Mouse (Mus musculus) retina, adult 2 months (tissue): Measurements from ENCODE around the gene Plk3.
A peak's percentile ranks its signal among the peaks of the same experiment; 100 is the strongest.
"Not testable (repeated sequence)": the region's sequence is repeated elsewhere in the genome, so short reads cannot be mapped to it uniquely, and the experiment has no call there.

Experiments used
- DNase-seq: peaks from one replicate; pipeline ENCODE4 v3.0.0-alpha.2; 2012; ENCODE audit warnings: low read depth, low spot score

Plk3 gene

DNA sequence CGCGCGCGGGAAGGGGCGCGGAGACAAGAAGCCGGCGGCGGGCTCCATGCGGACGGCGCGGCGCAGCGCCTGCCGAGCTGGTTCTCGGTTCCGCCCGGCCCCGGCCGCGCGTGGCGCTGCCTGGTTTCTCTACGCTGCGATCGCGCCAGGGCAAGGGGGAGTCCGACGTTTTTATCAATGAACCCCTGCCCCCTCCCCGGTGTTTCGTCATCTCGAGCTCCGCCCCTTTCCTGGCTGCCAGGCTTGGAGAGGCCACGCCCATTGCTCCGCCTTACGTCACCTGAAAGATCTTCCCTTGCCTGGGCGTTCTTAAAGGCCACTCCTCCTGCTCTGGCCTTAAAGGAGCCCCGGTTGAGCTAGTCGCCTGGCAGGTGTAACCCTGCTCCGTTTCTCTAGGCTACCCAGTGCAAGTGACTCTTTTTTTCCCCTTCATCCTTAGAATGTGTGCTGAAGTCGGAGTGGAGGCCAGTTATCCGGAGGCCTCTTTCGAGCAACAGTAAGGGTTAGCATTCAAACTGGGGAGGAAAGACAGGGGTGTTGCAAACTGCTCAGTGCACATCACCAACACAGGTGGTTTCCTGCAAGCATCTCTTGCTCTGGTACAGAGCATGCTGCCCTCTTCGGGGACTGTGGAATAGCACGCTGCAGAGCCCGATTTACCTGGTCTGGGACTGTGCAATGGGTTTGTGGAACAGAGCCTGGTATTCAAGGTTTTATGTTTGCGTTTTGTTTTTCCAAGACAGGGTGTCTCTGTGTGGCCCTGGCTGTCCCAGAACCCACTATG is at the start of gene Plk3:
TSS of gene Plk3 (minus strand) at position 147 of the 784 bp plus-strand sequence.
- DNase-seq = peak; percentile 90

GRCm38 (mm10) chr4:117182759-117183096 is 49.0 kb upstream of the Plk3 start:
- not testable (repeated sequence) for DNase-seq

DNA sequence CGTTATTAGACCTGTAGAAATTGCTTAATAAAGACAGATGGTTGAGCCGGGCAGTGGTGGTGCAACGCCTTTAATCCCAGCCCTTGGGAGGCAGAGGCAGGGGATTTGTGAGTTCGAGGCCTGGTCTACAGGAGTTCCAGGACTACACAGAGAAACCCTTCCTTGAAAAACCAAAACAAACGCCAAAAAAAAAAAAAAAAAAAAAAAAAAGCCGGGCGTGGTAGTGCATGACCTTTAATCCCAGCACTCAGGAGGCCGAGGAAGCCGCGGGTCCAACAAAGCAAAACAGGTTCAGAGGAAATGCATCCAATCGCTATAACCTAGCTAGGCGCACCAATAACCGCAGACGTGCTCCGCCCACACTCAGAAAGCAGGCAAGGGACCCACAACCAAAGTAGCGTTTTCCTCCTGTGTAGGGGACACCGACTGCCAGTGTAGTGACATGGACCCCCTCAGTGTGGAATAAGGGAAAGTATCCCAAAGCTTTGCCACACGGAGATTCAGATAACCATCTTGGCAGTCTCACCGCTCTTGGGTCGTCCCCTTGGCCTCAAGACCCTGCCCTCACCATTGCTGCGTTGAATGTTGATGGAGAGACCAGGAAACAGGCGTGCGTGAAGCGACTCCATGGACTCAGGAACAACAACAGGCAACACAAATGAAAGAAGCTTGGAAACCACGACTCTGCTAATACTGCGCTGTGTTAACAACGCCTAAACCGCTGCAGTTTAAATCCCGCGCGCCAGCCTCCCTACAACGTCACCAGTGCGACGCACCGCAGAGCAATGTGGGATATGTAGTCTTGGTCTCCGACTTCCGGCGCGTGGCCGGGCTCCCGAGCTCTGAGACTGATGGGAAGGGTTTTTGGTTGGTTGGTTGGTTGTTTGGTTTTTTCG is 48.3 kb upstream of the Plk3 start, which contains the start of gene Kif2c:
TSS of gene Kif2c (minus strand) at position 777 of the 896 bp plus-strand sequence.
- DNase-seq = peak; percentile 85

- no peak for DNase-seq
These were observed 36.2 kb upstream of the Plk3 start for GRCm38 (mm10) chr4:117169936-117170335.

GRCm38 (mm10) chr4:117161183-117161582 is 27.4 kb upstream of the Plk3 start:
- DNase-seq = no peak

- no peak for DNase-seq
These were observed 25.9 kb upstream of the Plk3 start for GRCm38 (mm10) chr4:117159666-117160065.

DNA sequence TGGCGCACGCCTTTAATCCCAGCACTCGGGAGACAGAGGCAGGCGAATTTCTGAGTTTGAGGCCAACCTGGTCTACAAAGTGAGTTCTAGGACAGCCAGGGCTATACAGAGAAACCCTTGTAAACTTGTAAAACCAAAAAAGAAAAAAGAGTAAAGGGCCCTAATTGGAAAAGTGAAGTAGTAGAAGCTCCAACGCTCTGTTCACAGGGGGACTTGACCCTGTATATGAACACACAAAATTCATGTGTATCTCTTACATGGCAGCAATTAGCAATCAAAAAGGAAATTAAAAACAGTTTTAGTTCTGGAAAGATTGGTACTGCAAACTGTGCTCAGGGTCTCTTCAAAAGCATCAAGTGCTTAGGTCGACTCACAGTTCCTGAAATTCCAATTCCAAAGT is 22.6 kb upstream of the Plk3 start:
- no peak for DNase-seq

DNA sequence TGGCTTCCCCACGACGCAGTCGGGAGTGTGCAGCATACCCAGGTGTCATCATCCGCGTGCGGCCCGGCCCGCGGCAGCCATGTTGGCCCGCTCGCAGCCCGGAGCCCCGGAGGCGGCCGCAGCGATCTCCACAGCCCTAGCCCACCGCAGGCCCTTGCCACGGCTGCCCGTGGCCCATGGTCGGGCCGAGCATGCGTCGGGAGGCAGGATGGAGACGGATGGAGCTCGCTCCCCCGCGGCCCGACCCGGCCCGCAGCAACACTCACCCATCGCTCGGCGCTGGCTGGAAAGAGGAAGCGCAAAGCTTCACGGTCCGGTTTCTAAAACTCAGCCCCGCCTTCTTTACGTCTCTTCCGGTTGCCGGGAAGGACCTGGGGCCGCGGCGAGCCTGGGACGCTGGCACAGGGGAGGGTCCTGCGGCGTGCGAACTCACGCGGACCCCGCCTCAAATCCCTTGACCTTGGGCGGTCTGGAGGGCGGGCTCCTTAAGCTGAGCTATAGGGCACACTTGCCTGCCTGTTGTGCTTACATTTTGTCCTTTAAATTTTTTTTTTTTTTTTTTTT is 22.1 kb upstream of the Plk3 start, which contains the start of gene Rps8:
TSS of gene Rps8 (minus strand) at position 452 of the 564 bp plus-strand sequence.
- peak; percentile 75 for DNase-seq

DNA sequence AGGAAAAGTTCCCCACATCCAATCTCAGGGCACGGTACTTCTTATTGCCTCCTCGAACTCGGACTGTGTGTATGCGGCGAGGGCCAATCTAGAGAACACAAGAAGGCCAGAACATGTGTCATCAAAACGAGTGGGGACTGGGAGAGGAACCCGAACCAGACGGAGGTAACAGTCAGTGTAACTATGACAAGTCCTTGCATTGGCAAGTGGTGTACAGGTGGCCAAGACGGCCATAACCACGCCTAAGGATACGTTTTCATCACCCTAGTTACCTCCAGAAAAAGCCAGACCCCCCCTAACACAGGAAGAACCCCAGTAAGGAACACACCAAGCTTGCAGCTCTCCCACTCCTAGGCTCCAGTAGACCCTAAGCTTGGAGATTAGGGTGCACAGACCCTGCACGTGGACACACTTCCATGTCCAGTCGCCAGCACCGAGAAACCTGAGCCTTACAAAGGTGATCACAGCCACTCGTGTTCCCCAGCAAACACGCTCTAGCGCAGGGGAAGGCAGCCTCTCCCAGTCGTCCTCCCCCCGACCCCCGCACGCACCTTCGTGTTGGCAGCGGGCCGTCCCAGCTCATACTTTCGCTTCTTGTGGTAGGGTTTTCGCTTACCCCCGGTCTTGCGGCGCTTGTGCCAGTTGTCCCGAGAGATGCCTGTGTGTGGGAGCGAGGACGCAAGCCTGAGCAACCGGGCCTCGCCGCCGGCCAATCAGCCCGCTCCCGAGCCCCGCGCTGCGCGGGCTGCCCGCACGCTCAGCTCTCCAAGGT is 21.4 kb upstream of the Plk3 start:
- no peak for DNase-seq

DNA sequence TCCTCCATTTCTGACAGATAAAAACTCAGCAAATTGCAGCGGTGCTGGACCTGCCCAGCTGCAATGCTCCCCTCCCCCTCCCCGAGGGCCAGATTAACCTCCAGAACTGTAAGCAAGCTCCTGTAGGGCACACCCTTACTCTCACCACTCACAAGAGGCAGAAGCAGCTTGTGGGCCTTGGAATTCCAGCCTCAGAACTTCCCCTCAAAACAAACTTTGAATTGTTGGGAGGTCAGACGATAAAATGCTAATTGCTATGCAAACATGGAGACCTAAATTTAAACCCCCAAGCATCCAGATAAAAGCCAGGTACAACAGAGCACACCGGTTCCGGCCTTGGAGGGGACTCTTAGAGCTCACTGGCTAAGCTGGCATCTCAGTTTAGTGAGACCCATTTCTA is 19.0 kb upstream of the Plk3 start:
- no peak for DNase-seq

GRCm38 (mm10) chr4:117151416-117151815 is 17.7 kb upstream of the Plk3 start:
- DNase-seq = no peak

- DNase-seq = no peak
These were observed 16.5 kb upstream of the Plk3 start for GRCm38 (mm10) chr4:117150212-117150733.

- no peak for DNase-seq
These were observed 15.8 kb upstream of the Plk3 start for GRCm38 (mm10) chr4:117149291-117150211.

GRCm38 (mm10) chr4:117148815-117149214 is 15.1 kb upstream of the Plk3 start:
- no peak for DNase-seq

DNA sequence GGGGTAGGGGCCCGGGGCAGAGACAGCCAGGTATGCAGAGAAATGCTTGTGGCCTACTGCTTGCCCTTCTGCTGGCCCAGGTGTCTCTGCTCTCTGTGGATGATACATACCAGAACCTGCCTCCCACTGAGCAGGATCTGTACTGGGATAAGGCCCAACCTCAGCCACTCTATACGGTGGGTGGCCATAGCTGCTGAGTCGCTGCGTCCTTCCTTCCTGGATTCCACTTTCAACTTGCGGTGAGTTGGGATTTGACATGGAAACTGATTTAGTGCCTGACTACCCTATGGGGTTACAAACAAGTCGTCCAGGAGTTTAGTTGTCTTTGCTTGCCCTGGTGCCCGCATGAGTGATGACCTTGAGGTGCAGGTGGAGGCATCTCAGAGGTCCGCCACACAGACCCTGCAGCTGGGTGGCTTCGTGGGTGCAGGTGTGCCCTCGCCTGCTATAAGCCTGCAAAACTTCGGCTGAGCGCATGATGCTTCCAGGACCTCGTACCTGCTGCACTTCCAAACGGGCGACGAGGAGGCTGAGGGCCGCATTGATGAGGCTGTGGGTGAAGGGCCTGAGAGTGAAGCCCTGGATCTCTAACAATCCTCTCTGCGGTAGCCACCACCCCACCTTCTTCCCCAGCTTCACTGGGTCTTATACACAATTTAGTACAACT is 14.4 kb upstream of the Plk3 start:
- no peak for DNase-seq

DNA sequence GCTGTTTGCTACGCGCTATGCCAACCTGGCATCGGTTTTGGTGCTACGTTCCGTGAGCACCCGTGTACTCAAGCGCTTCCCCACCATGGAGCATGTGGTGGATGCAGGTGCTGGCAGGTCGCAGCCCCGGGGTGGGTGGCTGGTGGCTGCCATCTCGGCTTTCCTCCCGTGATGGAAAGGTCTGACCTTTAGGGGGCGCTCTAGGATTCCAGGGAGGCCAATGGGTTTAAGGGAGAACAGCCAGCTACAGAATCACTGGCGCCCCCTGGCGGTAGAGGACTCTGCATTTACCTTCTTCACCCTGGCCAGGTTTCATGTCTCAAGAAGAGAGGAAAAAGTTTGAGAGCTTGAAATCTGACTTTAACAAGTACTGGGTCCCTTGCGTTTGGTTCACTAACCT is 12.4 kb upstream of the Plk3 start:
- peak; percentile 50 for DNase-seq

GRCm38 (mm10) chr4:117145248-117145647 is 11.5 kb upstream of the Plk3 start:
- DNase-seq = no peak

DNA sequence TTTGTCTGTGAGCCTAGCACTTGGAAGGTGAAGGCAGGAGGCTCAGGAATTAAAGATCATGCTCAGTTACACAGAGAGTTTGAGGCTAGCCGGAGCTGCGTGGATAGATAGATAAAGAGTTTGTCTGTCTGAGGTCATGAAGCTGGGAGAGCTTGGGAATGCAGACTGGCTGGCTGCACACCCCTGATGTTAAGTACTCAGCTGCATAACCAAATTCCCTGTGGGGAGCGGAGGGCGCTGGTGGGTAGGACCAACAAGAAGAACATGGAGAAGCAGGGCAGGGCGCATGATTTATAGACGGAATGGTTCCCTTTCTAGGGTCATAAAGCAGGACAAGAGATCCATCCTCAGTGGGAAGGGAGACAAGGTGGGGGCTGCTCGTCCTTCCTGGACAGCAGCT is 9.3 kb upstream of the Plk3 start:
- no peak for DNase-seq

DNA sequence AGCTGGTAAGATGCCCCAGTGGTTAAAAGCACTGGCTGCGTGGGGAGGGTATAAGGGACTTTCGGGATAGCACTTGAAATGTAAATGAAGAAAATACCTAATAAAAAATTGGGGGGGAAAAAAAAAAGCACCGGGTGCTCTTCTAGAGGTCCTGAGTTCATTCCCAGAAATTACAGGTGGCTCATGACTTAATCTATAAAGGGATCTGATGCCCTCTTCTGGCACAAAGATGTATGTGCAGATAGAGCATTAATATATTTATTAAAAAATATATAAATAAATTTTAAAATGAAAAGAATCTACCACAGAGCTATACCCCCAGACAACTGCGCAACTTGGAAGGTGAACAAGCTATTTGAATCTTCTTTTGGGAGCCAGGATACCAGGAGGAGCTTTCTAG is 6.8 kb upstream of the Plk3 start:
- DNase-seq = no peak

DNA sequence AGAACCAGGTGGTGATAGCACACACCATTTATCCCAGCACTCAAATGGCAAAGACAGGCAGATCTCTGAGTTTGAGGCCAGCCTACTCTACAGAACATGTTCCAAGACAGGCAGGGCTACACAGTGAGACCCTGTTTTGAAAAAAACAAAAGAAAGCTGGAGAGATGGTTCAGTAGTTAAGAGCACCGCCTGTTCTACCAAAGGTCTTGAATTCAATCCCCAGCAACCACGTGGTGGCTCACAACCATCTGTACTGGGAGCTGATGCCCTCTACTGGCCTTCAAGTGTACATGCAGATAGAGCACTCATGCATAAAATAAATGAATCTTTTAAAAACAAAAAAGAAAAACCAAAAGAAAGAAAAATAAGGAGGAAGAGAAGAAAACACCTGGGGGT is 5.5 kb upstream of the Plk3 start:
- no peak for DNase-seq
